Mouse (Mus musculus) embryonic facial prominence, embryonic 13.5 days (tissue): ENCODE results near the gene Cdkl1. TPM values are rescaled to one million over a fixed set of nuclear protein-coding genes. Genes with fewer than 3 reads are reported as not detected.

Experiments
- ATAC-seq: fragments of 200-750 bp; cut with Nextera tagmentation; 2 replicates; pipeline ENCODE4 v1.8.0; 2017; ENCODE audit warnings: low read depth; ENCODE audit not compliant: insufficient number of reproducible peaks, insufficient read depth, low FRiP score, low TSS enrichment
- H3K27ac ChIP-seq: fragments of 300-500 bp; sonication (generic); 2 replicates; pipeline ENCODE4 v1.5.1; 2015; ENCODE audit warnings: moderate library complexity, mild to moderate bottlenecking, inconsistent platforms
- H3K27me3 ChIP-seq: fragments of 300-500 bp; sonication (generic); 2 replicates; pipeline ENCODE4 v1.6.1; 2015; ENCODE audit warnings: mild to moderate bottlenecking, inconsistent platforms
- H3K36me3 ChIP-seq: fragments of 300-500 bp; sonication (generic); 2 replicates; pipeline ENCODE4 v1.6.1; 2015; ENCODE audit warnings: mild to moderate bottlenecking, inconsistent platforms
- H3K4me1 ChIP-seq: fragments of 300-500 bp; sonication (generic); 2 replicates; pipeline ENCODE4 v1.6.1; 2015; ENCODE audit warnings: inconsistent platforms
- H3K4me2 ChIP-seq: fragments of 300-500 bp; sonication (generic); 2 replicates; pipeline ENCODE4 v1.6.1; 2015; ENCODE audit warnings: moderate library complexity, mild to moderate bottlenecking, inconsistent platforms
- H3K4me3 ChIP-seq: fragments of 300-500 bp; sonication (generic); 2 replicates; pipeline ENCODE4 v1.5.1; 2015; ENCODE audit warnings: mild to moderate bottlenecking, inconsistent platforms
- H3K9ac ChIP-seq: fragments of 300-500 bp; sonication (generic); 2 replicates; pipeline ENCODE4 v1.6.1; 2015; ENCODE audit warnings: mild to moderate bottlenecking, inconsistent platforms
- H3K9me3 ChIP-seq: fragments of 300-500 bp; sonication (generic); 2 replicates; pipeline ENCODE4 v1.6.1; 2016; ENCODE audit warnings: inconsistent platforms
- WGBS: fragments of 180-500 bp; shearing (Covaris S2); methylation state at CpG from one replicate; pipeline ENCODE4 v1.1.7; 2015; ENCODE audit warnings: mixed read lengths; 5-methylcytosine and 5-hydroxymethylcytosine counted together
- polyA plus RNA-seq: library from polyadenylated mRNA; unstranded; fragments of >200 nt; fragmentation: Nextera tagmentation; extraction: Ambion mirVana; gene quantifications from 2 replicates; pipeline ENCODE4 v1.2.1, GENCODE M21; 2015

Cdkl1 gene
- polyA plus RNA-seq, 1 experiment from 2014 or later: 2.7 TPM

DNA sequence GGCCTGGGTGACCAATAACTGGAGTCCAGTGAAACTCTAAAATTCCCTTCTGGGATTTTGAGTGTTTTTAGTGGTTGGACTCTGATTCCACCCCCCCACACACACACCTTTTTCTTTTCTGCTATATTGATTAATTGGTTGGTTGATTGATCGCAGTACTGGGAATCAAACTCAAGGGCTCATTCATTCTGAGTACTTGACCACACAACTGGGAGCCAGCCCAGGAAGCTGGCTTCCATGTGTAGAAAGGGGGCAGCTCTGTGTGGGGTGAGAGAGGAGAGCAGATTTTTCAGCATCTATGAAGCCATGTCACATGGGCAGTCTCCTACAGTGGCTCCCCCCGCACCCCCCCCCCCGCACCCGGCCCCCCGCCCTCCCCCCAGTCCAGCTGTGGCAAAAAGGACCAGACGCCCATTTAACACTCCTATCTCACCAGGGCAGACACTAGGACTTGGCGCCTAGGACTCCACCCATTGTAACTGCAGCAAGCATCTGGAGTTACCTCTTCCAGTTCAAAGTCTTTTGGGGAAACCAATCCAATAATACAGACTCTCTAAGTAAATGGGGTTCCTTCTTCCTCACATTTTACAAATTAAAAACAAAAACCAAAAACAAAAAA lies 31.7 kb downstream of the Cdkl1 start:
- H3K9me3 ChIP-seq: no peaks in the 10 kb centered on the region
- no peak overlapping the region for H3K9ac ChIP-seq
- H3K4me1 ChIP-seq: peaks cover 36% of the 10 kb centered on the region
- peak overlapping the region; percentile 58 for H3K4me2 ChIP-seq
- ATAC-seq: no peak; the same call in 1 of the 2 replicates
- 51% methylated on average over 7 of the region's 7 CpGs for WGBS
- H3K4me3 ChIP-seq: no peak overlapping the region
- no peaks in the 10 kb centered on the region for H3K36me3 ChIP-seq
- peak overlapping the region; percentile 11; the same call in 1 of the 2 replicates for H3K27ac ChIP-seq
- H3K27me3 ChIP-seq: no peaks in the 10 kb centered on the region

DNA sequence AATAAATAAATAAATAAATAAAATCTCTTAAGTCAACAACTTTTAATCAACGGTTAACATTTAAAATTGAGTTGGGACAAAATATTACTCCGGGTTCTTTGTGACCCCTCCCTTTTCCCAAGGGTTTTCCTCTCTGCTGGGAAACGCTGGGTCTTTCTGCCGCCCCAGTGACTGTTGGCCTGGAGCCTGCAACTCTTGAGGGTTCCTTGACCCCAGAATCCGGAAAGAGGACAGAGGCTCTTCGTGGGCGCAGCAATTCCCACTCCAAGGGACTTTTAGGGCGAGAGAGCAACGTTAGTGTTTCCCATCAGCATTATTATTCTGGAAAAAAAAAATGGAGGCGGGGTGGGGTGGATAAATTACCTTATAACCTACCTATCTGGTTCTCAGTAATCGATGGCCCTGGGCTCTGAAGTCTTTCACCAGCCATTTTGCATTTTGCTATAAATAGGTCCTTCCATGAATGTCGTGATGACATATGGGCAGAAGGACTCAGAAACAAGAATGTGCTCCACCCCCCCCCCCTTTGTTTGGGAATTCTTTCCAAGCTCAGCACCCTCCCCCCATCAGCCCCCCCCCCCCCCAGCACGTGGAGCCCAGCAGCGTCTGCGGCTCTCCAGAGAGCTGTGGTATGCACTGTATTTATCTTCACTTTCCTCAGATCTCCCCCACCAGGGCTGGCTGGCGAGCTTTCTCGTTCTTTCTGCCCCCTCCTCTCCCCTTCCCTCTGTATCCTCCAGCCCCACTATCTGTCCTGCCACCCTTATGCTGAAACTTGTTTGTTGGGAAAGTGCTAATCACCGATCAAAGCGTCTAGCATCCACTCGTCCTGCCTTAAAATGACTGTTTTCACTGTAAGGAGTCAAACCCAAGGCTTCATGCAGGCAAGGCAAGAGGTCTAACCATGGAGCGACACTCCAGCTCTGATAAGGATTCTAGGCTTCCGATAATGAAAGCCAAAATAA lies 32.6 kb downstream of the Cdkl1 start:
- H3K4me1 ChIP-seq: peaks cover 36% of the 10 kb centered on the region
- H3K9me3 ChIP-seq: no peaks in the 10 kb centered on the region
- 0 out of 2 replicates have a peak overlapping the region, but pooled peaks have one; percentile 11 for H3K9ac ChIP-seq
- H3K4me3 ChIP-seq: peak overlapping the region; percentile 24
- H3K27ac ChIP-seq: peak overlapping the region; percentile 44; the same call in 1 of the 2 replicates
- WGBS: 8% methylated on average over 22 of the region's 22 CpGs
- ATAC-seq: peak; percentile 49; the same call in 1 of the 2 replicates
- H3K27me3 ChIP-seq: no peaks in the 10 kb centered on the region
- H3K36me3 ChIP-seq: no peaks in the 10 kb centered on the region
- peak overlapping the region; percentile 58 for H3K4me2 ChIP-seq

DNA sequence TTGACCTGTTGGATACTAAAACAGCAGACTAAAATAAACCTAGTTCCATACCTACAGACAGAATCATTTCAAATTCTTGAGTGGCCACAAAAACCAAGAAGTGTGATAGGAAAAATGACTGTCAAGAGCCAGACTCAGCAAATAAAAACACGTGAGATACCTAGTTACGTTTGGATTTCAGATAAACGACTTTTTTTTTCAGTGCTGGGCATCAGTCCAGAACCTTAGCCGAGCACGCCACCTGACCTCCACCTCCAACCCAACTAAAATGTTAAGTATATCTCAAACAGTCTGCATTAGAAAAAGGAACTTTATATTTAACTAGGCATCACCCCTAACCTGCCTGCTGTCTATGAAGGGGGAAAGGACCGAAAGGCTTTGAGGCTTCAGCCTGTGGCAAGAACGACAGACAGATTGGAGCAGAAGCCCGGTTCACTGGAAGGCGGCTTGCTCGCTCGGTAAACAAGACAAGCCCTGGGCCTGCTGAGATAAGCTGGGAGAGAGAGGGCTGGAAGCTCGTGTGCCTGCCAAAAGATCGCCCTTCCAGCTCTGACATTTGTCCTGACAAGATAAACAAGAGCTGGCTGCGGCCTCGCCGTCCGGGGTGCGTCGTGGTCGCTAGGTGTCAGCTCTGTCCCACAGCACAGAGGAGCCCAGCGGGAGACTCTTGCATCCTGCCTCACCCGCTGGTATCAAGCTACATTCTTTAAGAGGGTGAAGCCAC lies 33.5 kb downstream of the Cdkl1 start:
- Histone ChIP-seq H3K36me3 (no peaks in the 10 kb centered on the region), H3K9ac (0 out of 2 replicates have a peak overlapping the region, but pooled peaks have one; percentile 27), H3K27me3 (no peaks in the 10 kb centered on the region), H3K4me1 (peaks cover 36% of the 10 kb centered on the region), H3K9me3 (no peaks in the 10 kb centered on the region), H3K4me2 (peak overlapping the region; percentile 58), H3K4me3 (peak overlapping the region; percentile 22), H3K27ac (peak overlapping the region; percentile 44; the same call in 1 of the 2 replicates)
- no peak for ATAC-seq
- WGBS: 15% methylated on average over 22 of the region's 22 CpGs

DNA sequence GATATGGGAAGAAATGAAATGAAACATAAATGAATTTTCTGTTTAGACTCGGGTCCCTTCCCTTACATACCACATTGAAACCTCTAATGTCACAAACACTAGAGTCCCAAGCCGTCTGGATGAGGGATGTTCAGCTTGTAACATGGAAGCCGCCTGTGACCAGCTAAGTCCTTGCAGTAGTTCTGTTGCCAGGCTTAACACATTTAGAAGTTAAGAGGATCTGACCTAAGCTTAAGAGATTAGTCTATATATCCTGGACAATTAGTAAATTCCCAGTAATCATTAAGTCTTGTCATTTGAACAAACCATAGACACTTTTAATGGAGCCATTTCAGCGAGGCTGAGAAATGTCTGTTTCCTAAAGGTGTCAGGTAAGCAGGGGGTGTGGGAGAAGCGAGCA lies 35.1 kb downstream of the Cdkl1 start:
- Histone ChIP-seq H3K27ac (no peak overlapping the region), H3K4me3 (no peak overlapping the region), H3K9ac (no peak overlapping the region), H3K4me2 (no peak overlapping the region), H3K36me3 (no peaks in the 10 kb centered on the region), H3K27me3 (no peaks in the 10 kb centered on the region), H3K4me1 (peaks cover 45% of the 10 kb centered on the region), H3K9me3 (no peaks in the 10 kb centered on the region)
- no peak for ATAC-seq
- 75% methylated on average over 5 of the region's 5 CpGs for WGBS

DNA sequence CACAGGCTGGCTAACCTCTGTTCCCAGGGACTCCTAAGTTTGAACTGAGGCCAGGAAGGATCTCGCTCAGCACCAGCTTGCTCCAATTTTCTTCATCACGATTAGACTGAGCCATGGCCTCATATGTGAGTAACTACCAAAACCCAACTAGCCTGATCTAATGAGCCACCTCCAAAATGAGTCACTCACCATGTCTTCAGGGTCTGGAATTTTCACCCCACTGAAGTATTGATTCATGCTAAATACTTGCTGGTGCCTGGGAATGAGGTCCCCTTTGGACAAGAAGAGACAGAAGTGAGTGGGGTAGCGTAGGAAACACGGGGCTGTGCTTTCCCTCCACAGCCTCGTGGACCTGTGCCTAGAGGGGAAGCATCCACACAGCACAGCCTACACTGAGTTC lies 37.1 kb downstream of the Cdkl1 start:
- no peak for ATAC-seq
- H3K27me3 ChIP-seq: no peaks in the 10 kb centered on the region

DNA sequence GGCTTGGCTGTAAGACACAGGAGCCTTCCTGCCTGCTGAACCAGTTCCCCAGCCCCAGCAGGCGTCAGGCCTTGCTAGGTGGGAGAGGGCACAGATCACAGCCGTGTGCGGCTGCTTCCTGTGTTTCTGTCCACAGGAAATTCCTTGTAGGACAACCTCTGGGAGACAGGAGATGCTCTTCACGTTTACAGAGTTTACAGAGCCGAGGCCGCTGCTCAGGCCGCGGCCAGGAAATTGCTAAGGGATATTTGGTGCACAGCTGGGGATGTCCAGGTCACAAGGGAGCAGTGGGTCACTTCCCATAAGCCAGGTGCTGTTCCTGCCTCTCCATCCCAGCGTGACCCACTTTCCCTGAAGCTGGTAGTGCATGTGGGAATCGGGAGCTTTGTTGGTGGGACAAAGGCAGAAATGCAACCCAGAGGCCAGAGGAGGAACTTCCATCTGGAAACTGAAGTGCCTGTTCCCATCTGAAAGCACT lies 39.2 kb downstream of the Cdkl1 start:
- Histone ChIP-seq H3K4me2 (0 out of 2 replicates have a peak overlapping the region, but pooled peaks have one; percentile 14), H3K4me1 (peaks cover 17% of the 10 kb centered on the region), H3K9ac (peak overlapping the region; percentile 49; the same call in 1 of the 2 replicates), H3K4me3 (no peak overlapping the region), H3K9me3 (no peaks in the 10 kb centered on the region), H3K36me3 (no peaks in the 10 kb centered on the region), H3K27me3 (no peaks in the 10 kb centered on the region), H3K27ac (0 out of 2 replicates have a peak overlapping the region, but pooled peaks have one; percentile 16)
- ATAC-seq: 0 out of 2 replicates have a peak, but pooled peaks have one; percentile 26
- 14% methylated on average over 10 of the region's 10 CpGs for WGBS

More for the DNA sequence above, 37.1 kb downstream of the Cdkl1 start:
- H3K4me3 ChIP-seq: no peak overlapping the region
- H3K9ac ChIP-seq: no peak overlapping the region
- peaks cover 36% of the 10 kb centered on the region for H3K4me1 ChIP-seq
- 68% methylated on average over 5 of the region's 5 CpGs for WGBS
- H3K36me3 ChIP-seq: no peaks in the 10 kb centered on the region
- H3K4me2 ChIP-seq: no peak overlapping the region
- no peak overlapping the region for H3K27ac ChIP-seq
- H3K9me3 ChIP-seq: no peaks in the 10 kb centered on the region

DNA sequence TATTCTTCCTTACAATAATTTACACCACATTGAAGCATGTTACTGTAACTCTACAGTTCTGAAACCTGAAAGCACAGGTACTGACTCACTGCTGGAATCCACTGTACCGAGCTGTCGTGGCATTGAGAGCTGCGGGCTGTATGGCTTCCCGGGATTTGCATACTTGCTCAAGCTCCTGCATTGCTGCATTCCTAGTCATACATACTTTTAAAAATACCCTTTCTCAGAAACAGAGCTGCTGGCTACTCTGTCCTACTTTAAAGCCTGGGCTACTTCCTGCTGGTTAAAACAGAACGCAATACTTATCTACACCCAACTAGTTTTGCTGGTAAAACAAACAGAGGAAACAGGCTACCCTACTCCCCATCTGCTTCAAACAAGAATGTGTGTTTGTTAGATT lies 46.9 kb downstream of the Cdkl1 start:
- no peak for ATAC-seq
- H3K27ac ChIP-seq: no peak overlapping the region
- WGBS: 83% methylated on average over 5 of the region's 5 CpGs
- no peaks in the 10 kb centered on the region for H3K9me3 ChIP-seq
- H3K4me1 ChIP-seq: 0 out of 2 replicates have a peak, but pooled peaks cover 5% of the 10 kb centered on the region
- H3K36me3 ChIP-seq: no peaks in the 10 kb centered on the region; the same call in 1 of the 2 replicates
- H3K9ac ChIP-seq: no peak overlapping the region
- H3K4me3 ChIP-seq: no peak overlapping the region
- no peak overlapping the region for H3K4me2 ChIP-seq
- no peaks in the 10 kb centered on the region for H3K27me3 ChIP-seq

DNA sequence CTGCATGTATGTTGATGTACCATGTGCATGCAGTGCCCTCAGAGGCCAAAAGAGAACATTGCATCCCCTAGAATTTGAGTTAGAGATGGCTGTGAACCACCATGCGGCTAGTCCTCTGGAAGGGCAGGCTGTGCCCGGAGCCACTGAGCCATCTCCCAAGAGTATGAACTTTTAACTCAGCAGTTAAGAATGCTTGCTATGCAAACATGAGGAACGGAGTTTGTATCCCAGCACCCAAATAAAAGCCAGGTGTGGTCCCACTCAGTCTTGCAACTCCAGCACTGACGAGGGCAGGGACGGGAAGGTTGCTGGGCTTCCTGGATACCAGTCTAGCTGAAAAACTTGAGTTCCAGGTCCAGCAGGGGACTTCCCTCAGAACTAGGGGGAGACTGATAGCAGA lies 49.1 kb downstream of the Cdkl1 start:
- no peak overlapping the region for H3K9ac ChIP-seq
- ATAC-seq: no peak
- no peak overlapping the region for H3K4me2 ChIP-seq
- 0 out of 2 replicates have a peak, but pooled peaks cover 5% of the 10 kb centered on the region for H3K4me1 ChIP-seq
- 46% methylated on average over 5 of the region's 5 CpGs for WGBS
- H3K27me3 ChIP-seq: no peaks in the 10 kb centered on the region
- H3K4me3 ChIP-seq: no peak overlapping the region
- H3K9me3 ChIP-seq: no peaks in the 10 kb centered on the region
- no peaks in the 10 kb centered on the region; the same call in 1 of the 2 replicates for H3K36me3 ChIP-seq
- H3K27ac ChIP-seq: no peak overlapping the region

DNA sequence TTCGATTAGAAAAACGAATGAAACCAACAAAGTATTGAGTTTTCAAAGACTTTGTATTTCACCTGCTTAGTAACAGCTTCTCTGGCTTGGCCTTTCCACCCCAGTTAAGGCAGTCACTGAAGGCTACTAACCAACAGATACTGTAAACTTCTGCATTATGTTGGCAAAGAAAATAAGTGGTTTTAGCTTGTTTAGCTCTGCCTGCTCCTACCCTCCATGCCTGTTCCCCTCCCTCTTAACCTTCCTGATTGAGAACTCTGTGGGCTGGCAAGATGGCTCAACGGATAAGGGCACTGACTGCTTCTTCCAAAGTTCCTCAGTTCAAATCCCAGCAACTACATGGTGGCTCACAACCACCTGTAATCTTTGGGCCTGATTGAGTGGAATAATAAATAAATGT lies 57.1 kb downstream of the Cdkl1 start:
- 72% methylated on average over 3 of the region's 3 CpGs for WGBS
- no peaks in the 10 kb centered on the region for H3K4me1 ChIP-seq
- ATAC-seq: no peak
- H3K27me3 ChIP-seq: no peaks in the 10 kb centered on the region
- H3K9ac ChIP-seq: no peak overlapping the region
- H3K9me3 ChIP-seq: no peaks in the 10 kb centered on the region
- no peaks in the 10 kb centered on the region for H3K36me3 ChIP-seq
- no peak overlapping the region for H3K4me3 ChIP-seq
- H3K27ac ChIP-seq: no peak overlapping the region
- no peak overlapping the region; the same call in 1 of the 2 replicates for H3K4me2 ChIP-seq

DNA sequence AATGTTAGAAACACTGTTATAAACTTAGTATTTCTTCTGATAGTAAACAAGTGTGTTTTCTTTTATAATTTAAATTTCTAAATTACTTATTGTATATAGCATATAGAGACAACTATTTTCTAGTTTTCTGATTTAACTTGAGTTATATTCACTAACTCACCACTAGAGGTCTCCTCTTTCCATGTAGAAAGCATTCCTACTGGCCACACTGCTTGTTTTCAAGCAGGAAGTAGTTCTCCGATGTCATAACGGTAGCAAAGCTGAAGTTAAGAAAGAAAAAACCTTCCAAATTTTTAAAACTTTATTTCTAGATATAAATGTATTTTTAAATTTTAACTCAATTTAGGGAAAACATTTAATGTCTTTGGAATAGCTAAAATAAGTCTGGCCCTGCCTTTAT lies 57.5 kb downstream of the Cdkl1 start:
- 3% methylated on average over 2 of the region's 2 CpGs for WGBS
- Histone ChIP-seq H3K4me3 (no peak overlapping the region), H3K36me3 (no peaks in the 10 kb centered on the region), H3K9me3 (no peaks in the 10 kb centered on the region), H3K27me3 (no peaks in the 10 kb centered on the region), H3K27ac (no peak overlapping the region), H3K4me2 (no peak overlapping the region; the same call in 1 of the 2 replicates), H3K9ac (no peak overlapping the region), H3K4me1 (no peaks in the 10 kb centered on the region)
- no peak for ATAC-seq

DNA sequence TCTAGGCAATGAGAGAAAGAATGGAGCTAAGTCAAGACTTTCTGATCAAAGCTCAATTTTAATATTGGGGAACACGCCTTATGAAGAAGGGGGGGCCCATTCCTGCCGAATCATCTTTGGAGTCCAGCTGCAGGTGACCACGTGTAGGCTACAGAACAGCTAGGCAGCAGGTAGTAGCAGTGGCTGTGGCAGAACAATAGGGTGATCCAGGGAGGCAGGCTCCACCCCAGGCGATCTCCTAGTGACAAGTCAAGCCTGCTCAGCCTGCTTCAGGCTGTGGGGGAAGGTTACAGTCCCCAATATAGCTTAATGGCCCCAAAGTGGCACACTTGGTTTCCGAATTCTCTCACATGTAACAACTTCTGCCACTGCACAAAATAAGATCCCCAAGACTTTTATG lies 58.8 kb downstream of the Cdkl1 start:
- H3K9ac ChIP-seq: no peak overlapping the region
- H3K9me3 ChIP-seq: no peaks in the 10 kb centered on the region
- no peaks in the 10 kb centered on the region for H3K36me3 ChIP-seq
- no peaks in the 10 kb centered on the region for H3K27me3 ChIP-seq
- ATAC-seq: no peak
- no peak overlapping the region for H3K4me3 ChIP-seq
- no peak overlapping the region for H3K4me2 ChIP-seq
- H3K27ac ChIP-seq: no peak overlapping the region
- 41% methylated on average over 5 of the region's 5 CpGs for WGBS
- H3K4me1 ChIP-seq: no peaks in the 10 kb centered on the region
